Mouse (Mus musculus) embryonic facial prominence, embryonic 12.5 days (tissue): ENCODE measurements around the gene Lce1l. TPM values are rescaled to one million over a fixed set of nuclear protein-coding genes. Genes with fewer than 3 reads are reported as not detected.
"Not testable (repeated sequence)": the region's sequence is repeated elsewhere in the genome, so short reads cannot be mapped to it uniquely, and the experiment has no call there.

Experiments
- ATAC-seq: fragments of 200-750 bp; cut with Nextera tagmentation; 2 replicates; pipeline ENCODE4 v1.8.0; 2017; ENCODE audit not compliant: insufficient number of reproducible peaks, insufficient read depth, low FRiP score, low TSS enrichment
- H3K27ac ChIP-seq: fragments of 300-500 bp; sonication (generic); 2 replicates; pipeline ENCODE4 v1.5.1; 2016; ENCODE audit warnings: mild to moderate bottlenecking
- H3K27me3 ChIP-seq: fragments of 300-500 bp; sonication (generic); 2 replicates; pipeline ENCODE4 v1.6.1; 2016; ENCODE audit warnings: mild to moderate bottlenecking, moderate library complexity
- H3K36me3 ChIP-seq: fragments of 300-500 bp; sonication (generic); 2 replicates; pipeline ENCODE4 v1.6.1; 2016; ENCODE audit warnings: mild to moderate bottlenecking
- H3K4me1 ChIP-seq: fragments of 300-500 bp; sonication (generic); 2 replicates; pipeline ENCODE4 v1.6.1; 2016
- H3K4me2 ChIP-seq: fragments of 300-500 bp; sonication (generic); replicated peaks from 2 replicates; pipeline ENCODE4 v1.6.1; 2016; ENCODE audit warnings: mild to moderate bottlenecking, moderate library complexity
- H3K4me3 ChIP-seq: fragments of 300-500 bp; sonication (generic); 2 replicates; pipeline ENCODE4 v1.5.1; 2016; ENCODE audit warnings: mild to moderate bottlenecking
- H3K9ac ChIP-seq: fragments of 300-500 bp; sonication (generic); 2 replicates; pipeline ENCODE4 v1.6.1; 2016; ENCODE audit warnings: mild to moderate bottlenecking, moderate library complexity
- H3K9me3 ChIP-seq: fragments of 300-500 bp; sonication (generic); 2 replicates; pipeline ENCODE4 v1.6.1; 2016; ENCODE audit warnings: mild to moderate bottlenecking, moderate library complexity
- WGBS: fragments of 180-500 bp; shearing (Covaris S2); methylation state at CpG from one replicate; pipeline ENCODE4 v1.1.7; 2016; 5-methylcytosine and 5-hydroxymethylcytosine counted together
- polyA plus RNA-seq: library from polyadenylated mRNA; unstranded; fragments of >200 nt; fragmentation: Nextera tagmentation; extraction: Ambion mirVana; gene quantifications from 2 replicates; pipeline ENCODE4 v1.2.1, GENCODE M21; 2016

Gene Lce1l
- not detected in 2 replicates for polyA plus RNA-seq

DNA sequence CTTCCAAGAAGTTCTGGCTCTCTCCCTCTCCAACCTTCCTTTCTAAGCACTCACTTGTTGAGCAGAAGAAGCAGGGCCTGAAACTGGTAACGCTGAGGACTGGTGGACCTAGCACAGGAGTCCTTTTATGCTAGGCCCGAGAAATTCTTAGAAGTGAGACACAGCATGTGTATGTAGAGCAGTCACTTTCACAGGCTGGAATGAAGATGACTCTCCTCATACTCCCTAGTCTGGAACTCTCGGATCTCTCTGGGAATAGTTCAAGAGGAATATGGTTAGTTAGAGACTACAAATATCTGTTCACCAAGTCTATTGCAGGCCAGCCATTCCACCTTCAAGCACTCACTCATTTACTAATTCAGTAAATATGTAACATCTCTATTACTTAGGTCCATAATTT lies at the start of gene Lce1l:
Gene Lce1l (minus strand): TSS at position 101 of the 400 bp plus-strand sequence.
- Histone ChIP-seq H3K9ac (no peak within 1 kb of the TSS), H3K9me3 (no peaks in the 10 kb centered on the region), H3K27me3 (no peaks in the 10 kb centered on the region), H3K4me2 (no peak within 1 kb of the TSS), H3K27ac (no peak within 1 kb of the TSS), H3K4me3 (no peak within 1 kb of the TSS), H3K4me1 (no peaks in the 10 kb centered on the region), H3K36me3 (no peaks in the 10 kb centered on the region)
- ATAC-seq, result no peak
- 83% methylated on average over 3 of the region's 3 CpGs for WGBS

DNA sequence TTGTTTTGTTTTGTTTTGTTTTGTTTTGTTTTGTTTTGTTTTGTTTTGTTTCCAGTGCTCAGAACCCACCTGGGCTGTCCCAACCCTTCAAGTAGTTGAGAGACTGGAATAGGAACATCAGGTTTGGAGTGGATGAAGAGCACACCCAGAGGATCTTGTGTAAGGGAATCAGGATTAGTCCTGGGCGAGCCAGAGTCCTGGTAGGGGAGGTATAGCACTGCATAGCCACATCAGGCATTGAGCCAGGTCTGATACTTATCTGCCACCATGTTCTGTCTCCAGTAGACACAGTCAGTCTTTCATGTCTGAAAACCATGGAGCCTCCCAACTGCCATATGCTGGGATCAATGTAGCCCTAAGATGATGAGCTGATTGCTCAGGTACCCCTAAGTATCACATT lies 43.4 kb upstream of the Lce1l start:
- no peaks in the 10 kb centered on the region for H3K9me3 ChIP-seq
- H3K9ac ChIP-seq, result no peak overlapping the region
- no peak overlapping the region for H3K4me3 ChIP-seq
- no peak overlapping the region for H3K4me2 ChIP-seq
- H3K27ac ChIP-seq, result no peak overlapping the region
- ATAC-seq, result no peak
- H3K4me1 ChIP-seq, result no peaks in the 10 kb centered on the region
- 45% methylated on average over 1 of the region's 1 CpGs for WGBS
- H3K36me3 ChIP-seq, result no peaks in the 10 kb centered on the region
- no peaks in the 10 kb centered on the region for H3K27me3 ChIP-seq

DNA sequence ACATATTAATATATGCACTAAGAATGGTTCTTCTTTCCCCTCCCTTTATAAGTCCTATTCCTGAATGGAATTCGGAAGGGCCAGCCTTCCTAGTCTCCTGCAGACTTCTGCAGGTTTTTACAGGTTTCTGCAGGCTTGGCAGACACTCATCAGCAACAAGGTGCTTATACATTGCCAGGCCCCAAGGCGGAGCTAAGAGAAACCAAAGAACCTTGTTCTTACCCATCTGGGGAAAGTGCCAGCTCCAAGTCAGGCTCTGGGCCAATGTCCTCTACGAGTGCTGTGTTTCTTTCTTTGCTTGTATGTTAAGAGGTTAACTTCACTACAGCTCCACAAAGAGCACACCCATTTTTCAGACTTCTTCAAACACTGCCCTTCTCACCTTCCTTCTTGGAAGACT lies 43.0 kb upstream of the Lce1l start:
- H3K4me2 ChIP-seq, result no peak overlapping the region
- 73% methylated on average over 3 of the region's 3 CpGs for WGBS
- no peaks in the 10 kb centered on the region for H3K9me3 ChIP-seq
- H3K9ac ChIP-seq, result no peak overlapping the region
- ATAC-seq, result no peak
- no peaks in the 10 kb centered on the region for H3K27me3 ChIP-seq
- H3K27ac ChIP-seq, result no peak overlapping the region
- no peak overlapping the region for H3K4me3 ChIP-seq
- no peaks in the 10 kb centered on the region for H3K4me1 ChIP-seq
- H3K36me3 ChIP-seq, result no peaks in the 10 kb centered on the region

DNA sequence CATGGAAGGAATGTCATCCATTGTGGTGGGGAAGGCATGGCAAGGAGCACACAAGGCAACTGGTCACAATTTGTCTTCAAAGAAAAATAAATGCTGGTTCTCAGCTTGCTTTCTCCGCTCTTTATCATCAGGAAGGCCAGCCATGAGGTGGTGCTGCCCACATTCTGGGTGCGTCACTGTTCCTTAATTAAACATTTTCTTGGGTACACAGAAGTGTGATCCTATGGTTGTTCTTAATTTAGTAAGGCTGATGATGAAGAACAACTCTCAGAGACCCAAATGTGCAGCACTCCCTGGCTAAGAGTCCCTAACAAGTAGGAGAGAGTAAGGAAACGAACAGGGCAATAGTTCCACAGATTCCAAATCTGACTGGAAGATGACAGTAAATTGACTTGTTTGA lies 23.1 kb upstream of the Lce1l start:
- H3K9ac ChIP-seq, result no peak overlapping the region
- no peak for ATAC-seq
- no peaks in the 10 kb centered on the region for H3K4me1 ChIP-seq
- 86% methylated on average over 3 of the region's 3 CpGs for WGBS
- no peaks in the 10 kb centered on the region for H3K9me3 ChIP-seq
- H3K4me2 ChIP-seq, result no peak overlapping the region
- no peak overlapping the region for H3K4me3 ChIP-seq
- no peak overlapping the region for H3K27ac ChIP-seq
- no peaks in the 10 kb centered on the region for H3K36me3 ChIP-seq
- H3K27me3 ChIP-seq, result no peaks in the 10 kb centered on the region

DNA sequence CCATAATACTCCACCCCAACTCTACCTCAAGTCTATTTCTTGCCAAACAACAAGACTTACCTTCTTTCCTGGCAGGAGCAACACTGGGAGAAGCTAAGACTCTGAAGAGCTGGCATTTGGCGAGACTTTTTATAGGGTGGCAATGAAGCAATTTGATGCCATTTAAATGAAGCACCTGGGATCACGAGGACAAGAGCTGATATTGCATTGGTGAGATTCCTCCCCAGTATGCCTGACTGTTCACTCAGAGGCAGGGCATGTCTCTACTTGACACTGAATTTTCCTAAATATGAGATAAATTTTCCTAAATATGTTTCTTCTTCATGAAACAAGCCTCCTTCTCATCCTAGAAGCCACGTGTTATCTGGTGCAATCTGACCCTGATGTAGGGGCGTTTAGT lies 19.0 kb upstream of the Lce1l start, which contains the start of gene 2310050C09Rik:
Gene 2310050C09Rik (minus strand): TSS at position 101 of the 400 bp plus-strand sequence.
- Histone ChIP-seq H3K4me3 (no peak within 1 kb of the TSS), H3K36me3 (no peaks in the 10 kb centered on the region), H3K4me2 (no peak within 1 kb of the TSS), H3K9ac (no peak within 1 kb of the TSS), H3K4me1 (no peaks in the 10 kb centered on the region), H3K27ac (no peak within 1 kb of the TSS), H3K27me3 (no peaks in the 10 kb centered on the region), H3K9me3 (no peaks in the 10 kb centered on the region)
- whole genome bisulfite sequencing, result 74% methylated on average over 4 of the region's 4 CpGs
- ATAC-seq, result no peak

DNA sequence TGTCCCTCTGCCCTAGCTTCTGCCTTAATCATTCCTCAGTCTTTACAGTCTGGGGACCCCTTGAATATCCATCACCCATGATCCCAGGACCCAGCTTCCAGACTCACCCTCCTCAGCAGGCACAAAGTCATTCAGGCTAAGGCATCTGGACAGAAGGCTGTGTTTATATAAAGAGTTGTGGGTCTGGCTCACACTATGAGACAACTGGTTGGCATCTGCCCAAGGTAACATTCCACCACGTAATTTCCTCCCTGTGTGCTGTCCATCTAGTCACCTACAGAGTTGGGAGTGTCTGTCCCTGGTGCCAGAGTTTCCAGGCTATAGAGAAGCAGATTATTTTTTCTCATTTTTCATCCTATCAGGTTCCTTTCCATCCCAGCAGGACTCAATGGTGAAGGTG lies 24.0 kb downstream of the Lce1l start, which contains the start of gene Kprp:
Gene Kprp (minus strand): TSS at position 140 of the 400 bp plus-strand sequence.
- no peak within 1 kb of the TSS for H3K4me3 ChIP-seq
- no peaks in the 10 kb centered on the region for H3K27me3 ChIP-seq
- ATAC-seq, result no peak
- 59% methylated on average over 1 of the region's 1 CpGs for WGBS
- H3K27ac ChIP-seq, result no peak within 1 kb of the TSS
- no peaks in the 10 kb centered on the region for H3K36me3 ChIP-seq
- no peak within 1 kb of the TSS for H3K9ac ChIP-seq
- H3K4me2 ChIP-seq, result no peak within 1 kb of the TSS
- no peaks in the 10 kb centered on the region for H3K4me1 ChIP-seq
- no peaks in the 10 kb centered on the region for H3K9me3 ChIP-seq

DNA sequence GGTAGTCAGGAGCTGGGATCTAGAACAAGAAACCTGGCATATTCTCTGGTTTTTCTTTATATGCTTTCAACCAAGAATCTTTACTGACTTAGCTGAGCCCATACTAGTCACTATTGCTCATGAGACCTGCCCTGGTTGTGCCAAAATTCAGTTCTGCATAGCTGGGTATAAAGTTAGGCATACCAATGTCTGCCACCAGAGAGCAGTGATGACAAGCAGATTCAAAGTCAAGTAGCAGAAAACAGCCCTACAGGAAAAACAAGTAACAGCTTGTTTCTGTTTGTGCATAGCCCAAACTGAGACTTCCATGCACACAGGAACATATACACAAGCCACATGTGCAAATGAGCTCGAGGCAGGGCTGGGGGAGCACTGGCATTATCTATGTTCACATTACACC lies 25.3 kb downstream of the Lce1l start:
- no peak overlapping the region for H3K4me2 ChIP-seq
- no peaks in the 10 kb centered on the region for H3K36me3 ChIP-seq
- no peak overlapping the region for H3K27ac ChIP-seq
- no peaks in the 10 kb centered on the region for H3K4me1 ChIP-seq
- ATAC-seq, result no peak
- no peaks in the 10 kb centered on the region for H3K27me3 ChIP-seq
- H3K9ac ChIP-seq, result no peak overlapping the region
- no peak overlapping the region for H3K4me3 ChIP-seq
- H3K9me3 ChIP-seq, result no peaks in the 10 kb centered on the region
- 14% methylated on average over 1 of the region's 1 CpGs for WGBS

DNA sequence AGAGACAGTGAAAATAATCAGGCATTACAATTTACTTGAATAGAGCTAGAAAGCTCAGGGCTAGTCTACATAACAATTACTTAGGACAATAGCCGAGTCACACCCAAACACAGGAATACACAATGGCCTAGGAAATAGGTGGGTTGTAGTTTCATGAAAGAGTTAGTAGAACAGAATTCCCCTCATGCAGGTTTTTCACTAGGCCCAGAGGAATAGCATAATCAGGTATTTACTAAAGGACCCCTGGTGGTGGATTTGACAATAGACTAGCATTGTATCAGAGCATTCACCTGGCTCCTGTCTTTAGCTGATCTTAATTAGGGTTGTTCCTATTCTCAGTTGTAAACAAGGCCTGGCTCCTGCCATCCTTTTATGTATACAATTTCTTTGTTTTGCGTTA lies 35.0 kb downstream of the Lce1l start:
- not testable (repeated sequence) for H3K27ac ChIP-seq, H3K27me3 ChIP-seq, H3K4me3 ChIP-seq, H3K9ac ChIP-seq, H3K36me3 ChIP-seq, H3K9me3 ChIP-seq, H3K4me1 ChIP-seq, H3K4me2 ChIP-seq, ATAC-seq
- WGBS, result 91% methylated on average over 2 of the region's 2 CpGs

DNA sequence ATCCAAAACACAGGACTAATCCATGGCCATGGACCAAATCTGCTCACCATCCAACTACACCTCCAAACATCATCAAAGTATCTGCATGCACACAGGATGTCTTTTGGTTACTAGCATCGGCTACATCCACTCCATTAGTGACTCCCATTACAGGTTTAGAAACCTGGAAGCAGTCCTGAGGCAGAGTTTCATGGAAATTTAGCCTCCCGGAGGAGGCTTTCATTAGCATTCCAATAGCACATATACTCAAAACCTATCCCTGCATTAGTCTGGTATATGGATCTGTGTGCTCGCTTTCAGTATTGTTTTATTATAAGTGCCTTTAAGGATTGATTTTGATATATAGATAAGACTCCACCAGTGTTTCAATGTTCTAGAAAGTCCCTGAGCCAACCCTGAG lies 35.5 kb downstream of the Lce1l start:
- H3K36me3 ChIP-seq, result no peaks in the 10 kb centered on the region
- no peaks in the 10 kb centered on the region for H3K27me3 ChIP-seq
- no peak overlapping the region for H3K4me3 ChIP-seq
- H3K27ac ChIP-seq, result no peak overlapping the region
- ATAC-seq, result no peak
- no peak overlapping the region for H3K4me2 ChIP-seq
- no peaks in the 10 kb centered on the region for H3K4me1 ChIP-seq
- 81% methylated on average over 3 of the region's 3 CpGs for WGBS
- no peaks in the 10 kb centered on the region for H3K9me3 ChIP-seq
- H3K9ac ChIP-seq, result no peak overlapping the region

DNA sequence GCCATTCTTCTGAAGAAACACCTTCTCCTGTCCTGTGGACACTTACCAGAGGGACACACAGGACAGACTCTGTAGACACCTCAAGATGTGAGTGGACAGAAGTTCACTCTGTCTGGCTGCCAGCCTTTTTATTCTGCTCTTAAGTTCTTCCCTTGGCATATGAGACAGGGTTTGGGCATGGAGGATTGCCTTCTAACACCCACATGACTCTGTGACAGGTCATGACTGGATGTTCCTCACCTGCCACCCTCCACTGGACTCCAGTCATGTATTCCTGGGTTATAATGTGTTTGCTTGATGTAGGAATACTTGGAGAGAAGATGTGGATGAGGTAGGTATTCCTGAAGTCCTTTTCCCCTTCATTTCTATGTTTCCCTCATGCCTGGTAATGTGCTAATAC lies 43.3 kb downstream of the Lce1l start, which contains the start of gene Lce1k:
Gene Lce1k (minus strand): TSS at position 101 of the 400 bp plus-strand sequence.
- no peak for ATAC-seq
- no peaks in the 10 kb centered on the region for H3K4me1 ChIP-seq
- H3K9me3 ChIP-seq, result no peaks in the 10 kb centered on the region
- no peak within 1 kb of the TSS for H3K9ac ChIP-seq
- H3K27ac ChIP-seq, result no peak within 1 kb of the TSS
- H3K4me2 ChIP-seq, result no peak within 1 kb of the TSS
- H3K27me3 ChIP-seq, result no peaks in the 10 kb centered on the region
- no peaks in the 10 kb centered on the region for H3K36me3 ChIP-seq
- H3K4me3 ChIP-seq, result no peak within 1 kb of the TSS

Other genes starting within 250 kb of the Lce1l start
- not detected in 2 replicates for gene 2210017I01Rik, start 243.8 kb downstream of the Lce1l start, polyA plus RNA-seq
- gene Lce6a, start 229.6 kb downstream of the Lce1l start, polyA plus RNA-seq, result not detected in 2 replicates
- gene Lce1a1, start 203.0 kb downstream of the Lce1l start, polyA plus RNA-seq, result not detected in 2 replicates
- gene Lce1b, start 194.4 kb downstream of the Lce1l start, polyA plus RNA-seq, result not detected in 2 replicates
- not detected in 2 replicates for gene Lce1a2, start 181.0 kb downstream of the Lce1l start, polyA plus RNA-seq
- not detected in 2 replicates for gene Lce1c, start 172.0 kb downstream of the Lce1l start, polyA plus RNA-seq
- not detected in 2 replicates for gene Lce1d, start 164.1 kb downstream of the Lce1l start, polyA plus RNA-seq
- not detected in 2 replicates for gene Lce1e, start 142.2 kb downstream of the Lce1l start, polyA plus RNA-seq
- not detected in 2 replicates for gene Lce1f, start 130.9 kb downstream of the Lce1l start, polyA plus RNA-seq
- not detected in 2 replicates for gene Gm38119, start 112.2 kb downstream of the Lce1l start, polyA plus RNA-seq
- gene Lce1g, start 98.9 kb downstream of the Lce1l start, polyA plus RNA-seq, result not detected in 2 replicates
- not detected in 2 replicates for gene Lce1h, start 86.2 kb downstream of the Lce1l start, polyA plus RNA-seq
- gene Lce1i, start 72.4 kb downstream of the Lce1l start, polyA plus RNA-seq, result not detected in 2 replicates
- gene Lce1j, start 60.8 kb downstream of the Lce1l start, polyA plus RNA-seq, result not detected in 2 replicates
- gene Lce1k, start 43.4 kb downstream of the Lce1l start, polyA plus RNA-seq, result not detected in 2 replicates
- not detected in 2 replicates for gene Kprp, start 24.0 kb downstream of the Lce1l start, polyA plus RNA-seq
- gene 2310050C09Rik, start 18.9 kb upstream of the Lce1l start, polyA plus RNA-seq, result not detected in 2 replicates
- not detected in 2 replicates for gene Lce3a, start 74.9 kb upstream of the Lce1l start, polyA plus RNA-seq
- gene Lce3b, start 81.7 kb upstream of the Lce1l start, polyA plus RNA-seq, result not detected in 2 replicates
- gene Lce3c, start 93.2 kb upstream of the Lce1l start, polyA plus RNA-seq, result not detected in 2 replicates
- not detected in 2 replicates for gene Lce3d, start 106.1 kb upstream of the Lce1l start, polyA plus RNA-seq
- not detected in 2 replicates for gene Lce3e, start 115.8 kb upstream of the Lce1l start, polyA plus RNA-seq
- not detected in 2 replicates for gene Lce3f, start 140.9 kb upstream of the Lce1l start, polyA plus RNA-seq
- gene Crct1, start 164.4 kb upstream of the Lce1l start, polyA plus RNA-seq, result not detected in 2 replicates
- gene Lce1m, start 167.8 kb upstream of the Lce1l start, polyA plus RNA-seq, result not detected in 2 replicates
- not detected in 2 replicates for gene Gm4858, start 217.5 kb upstream of the Lce1l start, polyA plus RNA-seq